ENCODE assay signal across 19 mouse cellular contexts in genomic region chr2:71766007-71766406, GRCm38 (mm10). TPM values are rescaled to one million over a fixed set of nuclear protein-coding genes. Genes with fewer than 3 reads are reported as not detected.
DNase-seq lines count a peak whose midpoint lies in the region; ATAC-seq lines count a peak whose summit lies in the region.
"Had no signal": no experiment of that assay in that cellular context is flagged by ENCODE, and none has a peak within 500 bp of the region (broad histone marks: within the 10 kb centered on the region; RNA-seq: fewer than 3 reads in every experiment).

No protein-coding gene starts in this region.

- H3K9me3 ChIP-seq in heart, embryonic 11.5 days (replicated peaks; ENCODE audit: control insufficient read depth, low read length), result no peaks in the 10 kb centered on the region
- H3K9me3 ChIP-seq in heart, embryonic 14.5 days (ENCODE audit: control insufficient read depth, low read length), result no peaks in the 10 kb centered on the region
- H3K9me3 ChIP-seq: embryonic facial prominence, embryonic 10.5 days; forebrain, embryonic 15.5 days; hindbrain, embryonic 15.5 days; neural tube, embryonic 15.5 days had no signal

- H3K9ac ChIP-seq in heart, embryonic 11.5 days (ENCODE audit: low read depth, low read length), result no peak overlapping the region
- no peak overlapping the region for H3K9ac ChIP-seq in heart, embryonic 14.5 days (ENCODE audit: low read length)
- H3K9ac ChIP-seq: forebrain, embryonic 15.5 days; hindbrain, embryonic 15.5 days; neural tube, embryonic 15.5 days had no signal

- peak; percentile 95 for DNase-seq in heart, adult 11 months
- DNase-seq in heart, postnatal 25 days (ENCODE audit: low spot score), result no peak
- peak; percentile 33 for DNase-seq in lung, postnatal 10 days
- no peak for DNase-seq in retina, embryonic 14.5 days (ENCODE audit: low spot score)
- DNase-seq: adrenal gland, postnatal 36 days; cerebellum, adult 11 months; cerebellum, adult 9-11 months; gastrocnemius, postnatal 14 days; kidney, adult 2 months had no signal

- H3K4me3 ChIP-seq in heart, embryonic 11.5 days (ENCODE audit: low read depth, low read length), result no peak overlapping the region
- no peak overlapping the region for H3K4me3 ChIP-seq in heart, embryonic 14.5 days (ENCODE audit: control insufficient read depth in 1 of 2, insufficient read depth in 1 of 2, low read depth in 1 of 2, low read length in 2 of 2)
- no peak overlapping the region for H3K4me3 ChIP-seq in brown adipose tissue, adult 24 weeks (ENCODE audit: insufficient read depth, low read depth, low read length)
- H3K4me3 ChIP-seq: embryonic facial prominence, embryonic 10.5 days; forebrain, embryonic 15.5 days; hindbrain, embryonic 15.5 days; neural tube, embryonic 15.5 days had no signal

- H3K4me1 ChIP-seq in heart, embryonic 11.5 days (ENCODE audit: control insufficient read depth, insufficient read depth, low read length), result peaks cover 4% of the 10 kb centered on the region; the same call in 1 of the 2 replicates
- peaks cover 0 to 3% of the 10 kb centered on the region in 2 experiments; a peak in 2 of 4 replicates for H3K4me1 ChIP-seq in heart, embryonic 14.5 days (ENCODE audit: control insufficient read depth in 2 of 2, insufficient read depth in 2 of 2, low read length in 2 of 2)
- peaks cover 22% of the 10 kb centered on the region for H3K4me1 ChIP-seq in brown adipose tissue, adult 24 weeks (ENCODE audit: control insufficient read depth, insufficient read depth, insufficient read length, low read length)
- H3K4me1 ChIP-seq: forebrain, embryonic 15.5 days; hindbrain, embryonic 15.5 days; neural tube, embryonic 15.5 days had no signal

- no peaks in the 10 kb centered on the region for H3K36me3 ChIP-seq in heart, embryonic 11.5 days (ENCODE audit: control insufficient read depth, insufficient read depth, low read length)
- no peaks in the 10 kb centered on the region for H3K36me3 ChIP-seq in heart, embryonic 14.5 days (ENCODE audit: control insufficient read depth, insufficient read depth, low read length)
- H3K36me3 ChIP-seq: embryonic facial prominence, embryonic 10.5 days; forebrain, embryonic 15.5 days; hindbrain, embryonic 15.5 days; neural tube, embryonic 15.5 days had no signal

- H3K4me2 ChIP-seq in heart, embryonic 11.5 days, result no peak overlapping the region
- no peak overlapping the region for H3K4me2 ChIP-seq in heart, embryonic 14.5 days (ENCODE audit: low read length)
- H3K4me2 ChIP-seq: forebrain, embryonic 15.5 days; hindbrain, embryonic 15.5 days; midbrain, embryonic 11.5 days; neural tube, embryonic 15.5 days had no signal

- no peak overlapping the region for H3K27ac ChIP-seq in heart, embryonic 11.5 days (ENCODE audit: low read depth, low read length)
- 0 out of 4 replicates have a peak overlapping the region, but pooled peaks have one; percentile 14 to 17 for H3K27ac ChIP-seq in heart, embryonic 14.5 days (replicated peaks in 1 of 2; ENCODE audit: control insufficient read depth in 1 of 2, insufficient read depth in 1 of 2, low read depth in 2 of 2, low read length in 2 of 2)
- peak overlapping the region; percentile 95 for H3K27ac ChIP-seq in brown adipose tissue, adult 24 weeks (replicated peaks; ENCODE audit: low read depth, low read length)
- H3K27ac ChIP-seq: embryonic facial prominence, embryonic 10.5 days; forebrain, embryonic 15.5 days; hindbrain, embryonic 15.5 days; kidney, postnatal 0 days; neural tube, embryonic 15.5 days had no signal

- ATAC-seq in heart, embryonic 11.5 days (replicated peaks; ENCODE audit: insufficient number of reproducible peaks, low FRiP score, low TSS enrichment), result no peak
- no peak for ATAC-seq in heart, embryonic 14.5 days (ENCODE audit: insufficient number of reproducible peaks, insufficient read depth, low FRiP score, low read depth)
- no peak for ATAC-seq in CD4-positive, CD25-positive, alpha-beta regulatory T cell, adult 4 months
- ATAC-seq: forebrain, embryonic 15.5 days had no signal

- WGBS in heart, embryonic 11.5 days (ENCODE audit: insufficient replicate concordance), result 73% methylated on average over 5 of the region's 5 CpGs
- 66% methylated on average over 5 of the region's 5 CpGs for WGBS in heart, embryonic 14.5 days

- H3K27me3 ChIP-seq in heart, embryonic 11.5 days (ENCODE audit: control insufficient read depth, insufficient read depth, low read length), result no peaks in the 10 kb centered on the region
- H3K27me3 ChIP-seq in heart, embryonic 14.5 days (ENCODE audit: control insufficient read depth, insufficient read depth, low read length), result no peaks in the 10 kb centered on the region
- H3K27me3 ChIP-seq: forebrain, embryonic 15.5 days; hindbrain, embryonic 15.5 days; neural tube, embryonic 15.5 days had no signal

- intact Hi-C loops in heart, postnatal 25 days (cut with DNase I), result no loop called here

RNA-seq across cellular contexts. Expression of gene Itga6, which starts 20.6 kb away (rescaled TPM):
- 128 and 152 TPM in 2 replicates for polyA plus RNA-seq in heart, embryonic 11.5 days (2014; fragmentation: Nextera tagmentation; extraction: Ambion mirVana)
- 96.4 and 103 TPM in 2 replicates for polyA plus RNA-seq in heart, embryonic 14.5 days (2014; fragmentation: Nextera tagmentation; extraction: Ambion mirVana)
- total RNA-seq in heart, postnatal 25 days (2021), result 10 to 100 TPM; 48.3 to 57.7 TPM
- polyA plus RNA-seq in brown adipose tissue, adult 24 weeks (2012; ENCODE audit: insufficient read depth, insufficient read length, missing spikeins), result 14.9 and 28.2 TPM in 2 replicates
- polyA plus RNA-seq in CD4-positive, CD25-positive, alpha-beta regulatory T cell, adult 4 months (2017; shearing (Covaris generic)), result 10 to 100 TPM; 49.6 to 77.1 TPM

Comparison
In these comparisons a context has a peak if more than half of its experiments do, and no peak if none do; other contexts are left out.
1. DNase-seq: peak in heart, adult 11 months (single experiment) and lung, postnatal 10 days (single experiment); none in heart, postnatal 25 days (single experiment) and retina, embryonic 14.5 days (single experiment).